Mouse (Mus musculus): Measurements from ENCODE around the gene Slc38a6.
A peak's percentile ranks its signal among the peaks of the same experiment; 100 is the strongest.

Slc38a6 gene

GRCm38 (mm10) chr12:73286287-73287092 lies at the start of gene Slc38a6, which contains the start of gene Trmt5:
TSS of gene Slc38a6 (plus strand) at chr12:73286779.
TSS of gene Trmt5 (minus strand) at chr12:73286710.
- DNase-seq (ENCODE audit: low spot score): peak; percentile 94

- no peak for DNase-seq (ENCODE audit: low spot score)
Observed at GRCm38 (mm10) chr12:73241960-73242359, 44.6 kb upstream of the Slc38a6 start.

GRCm38 (mm10) chr12:73245687-73246086 lies 40.9 kb upstream of the Slc38a6 start:
- no peak for DNase-seq (ENCODE audit: low spot score)

DNA sequence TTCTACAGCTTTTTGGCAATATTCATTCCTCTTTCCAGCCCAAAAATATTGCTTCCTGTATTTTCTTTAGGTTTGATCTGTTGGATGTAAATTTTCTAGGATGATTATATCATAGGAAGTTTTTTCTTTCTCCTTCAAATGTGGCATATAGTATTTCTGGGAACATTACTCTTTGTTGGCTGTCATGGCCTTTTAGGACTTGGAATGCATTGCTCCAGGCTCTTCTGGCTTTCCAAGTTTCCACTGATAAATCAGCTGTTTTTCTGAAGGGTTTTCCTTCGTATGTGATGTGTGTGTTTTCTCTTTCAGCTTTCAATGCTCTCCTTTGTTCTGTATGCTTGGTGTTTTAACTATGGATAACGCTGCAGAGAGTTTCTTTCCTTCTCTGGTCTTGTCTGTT lies 31.6 kb upstream of the Slc38a6 start:
- DNase-seq (ENCODE audit: low spot score): no peak

- no peak for DNase-seq (ENCODE audit: low spot score)
Observed at GRCm38 (mm10) chr12:73259269-73259668, 27.3 kb upstream of the Slc38a6 start.

DNA sequence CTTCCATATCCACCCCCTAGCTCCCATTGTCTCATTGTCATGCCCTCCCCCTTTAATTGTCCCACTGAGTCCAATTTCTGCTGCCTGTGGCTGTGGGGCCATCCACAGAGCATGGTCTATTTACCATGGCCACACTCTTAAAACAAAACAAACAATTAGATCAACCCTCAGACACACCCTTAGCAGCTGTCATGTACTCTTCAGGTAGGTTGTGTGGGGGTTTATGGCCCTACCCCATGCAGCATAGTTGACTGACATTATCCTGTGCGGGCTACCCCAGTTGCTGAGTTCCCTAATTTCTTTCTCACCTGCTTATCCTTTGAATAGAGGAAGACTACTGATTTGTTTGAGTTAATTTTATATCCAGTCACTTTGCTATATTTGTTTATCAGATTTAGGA lies 26.2 kb upstream of the Slc38a6 start:
- no peak for DNase-seq (ENCODE audit: low spot score)

- DNase-seq (ENCODE audit: low spot score): no peak
Observed at GRCm38 (mm10) chr12:73265381-73265978, 21.1 kb upstream of the Slc38a6 start.

DNA sequence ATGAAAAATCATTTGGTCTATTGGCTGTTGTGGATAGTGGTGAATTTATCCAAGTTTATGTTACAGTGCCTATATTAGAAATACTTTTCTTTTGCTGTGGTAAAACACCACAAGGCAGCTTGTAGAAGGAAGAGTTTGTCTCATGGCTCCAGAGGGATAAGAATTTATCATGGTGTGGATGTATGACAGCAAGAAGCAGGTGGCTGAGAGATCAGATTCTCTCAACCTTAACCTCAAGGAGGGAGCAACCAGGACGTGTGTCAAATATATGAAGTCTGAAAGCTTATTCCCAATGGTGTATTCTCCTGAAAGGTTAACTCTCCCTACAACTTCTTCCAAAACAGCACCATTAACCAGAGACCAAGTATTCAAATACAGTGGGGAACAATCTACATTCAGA lies 20.0 kb upstream of the Slc38a6 start:
- no peak for DNase-seq (ENCODE audit: low spot score)

- no peak for DNase-seq (ENCODE audit: low spot score)
Observed at GRCm38 (mm10) chr12:73268497-73268896, 18.1 kb upstream of the Slc38a6 start.

GRCm38 (mm10) chr12:73269531-73269930 lies 17.0 kb upstream of the Slc38a6 start:
- no peak for DNase-seq (ENCODE audit: low spot score)

GRCm38 (mm10) chr12:73269933-73270332 lies 16.6 kb upstream of the Slc38a6 start:
- no peak for DNase-seq (ENCODE audit: low spot score)

- DNase-seq (ENCODE audit: low spot score): no peak
Observed at GRCm38 (mm10) chr12:73274921-73275320, 11.7 kb upstream of the Slc38a6 start.

GRCm38 (mm10) chr12:73287609-73288008 lies 1.0 kb downstream of the Slc38a6 start:
- DNase-seq (ENCODE audit: low spot score): no peak

DNA sequence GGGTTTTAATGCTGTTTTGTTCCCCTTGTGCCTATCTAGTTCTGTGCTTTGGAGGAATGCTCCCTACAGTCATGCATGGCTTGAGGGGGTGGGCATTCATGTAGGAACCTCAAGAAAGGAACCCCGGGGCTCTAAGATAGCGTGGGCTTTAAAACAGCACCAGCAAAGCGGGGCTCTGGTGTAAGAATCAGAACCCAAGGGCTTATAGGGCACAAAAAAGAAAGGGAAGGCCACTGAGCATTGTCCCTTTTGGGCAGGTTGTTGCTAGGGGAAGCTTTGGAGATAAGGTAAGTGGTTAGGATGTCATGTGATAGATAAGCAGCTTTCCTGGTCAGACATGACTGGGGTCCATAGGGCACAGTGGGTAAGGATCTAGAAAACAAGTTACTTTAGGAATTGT lies 2.0 kb downstream of the Slc38a6 start:
- DNase-seq (ENCODE audit: low spot score): no peak

GRCm38 (mm10) chr12:73294884-73295283 lies 8.3 kb downstream of the Slc38a6 start:
- no peak for DNase-seq (ENCODE audit: low spot score)

DNA sequence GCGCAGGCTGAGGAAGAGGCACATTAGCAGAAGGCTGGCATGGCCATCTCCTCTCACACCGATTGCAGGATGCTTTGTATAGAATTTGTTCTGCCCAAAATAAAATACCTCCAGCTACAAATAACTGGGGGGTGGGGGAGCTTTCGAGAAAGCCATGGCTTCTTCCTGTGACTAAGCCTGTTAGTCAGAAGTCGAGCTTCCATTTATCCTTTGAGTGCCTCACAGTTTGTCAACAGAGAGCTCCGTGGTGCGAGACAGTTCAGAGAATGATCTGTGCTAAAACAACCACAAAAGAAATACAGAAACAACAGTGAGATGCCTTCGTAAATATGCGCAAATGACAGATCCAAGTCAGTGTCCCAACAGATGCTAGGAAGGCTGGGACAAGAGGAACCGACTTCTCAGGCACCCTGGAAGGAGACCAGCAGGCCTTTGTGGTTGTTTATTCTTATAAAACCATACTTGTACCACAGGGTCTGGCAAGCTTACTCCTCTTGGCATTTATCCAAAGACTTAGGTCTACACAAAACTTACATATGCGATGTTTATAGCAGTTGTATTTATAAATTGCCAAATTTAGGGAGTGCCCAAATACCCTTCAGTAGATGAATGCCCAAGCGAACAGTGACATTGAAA lies 9.0 kb downstream of the Slc38a6 start:
- no peak for DNase-seq (ENCODE audit: low spot score)

DNA sequence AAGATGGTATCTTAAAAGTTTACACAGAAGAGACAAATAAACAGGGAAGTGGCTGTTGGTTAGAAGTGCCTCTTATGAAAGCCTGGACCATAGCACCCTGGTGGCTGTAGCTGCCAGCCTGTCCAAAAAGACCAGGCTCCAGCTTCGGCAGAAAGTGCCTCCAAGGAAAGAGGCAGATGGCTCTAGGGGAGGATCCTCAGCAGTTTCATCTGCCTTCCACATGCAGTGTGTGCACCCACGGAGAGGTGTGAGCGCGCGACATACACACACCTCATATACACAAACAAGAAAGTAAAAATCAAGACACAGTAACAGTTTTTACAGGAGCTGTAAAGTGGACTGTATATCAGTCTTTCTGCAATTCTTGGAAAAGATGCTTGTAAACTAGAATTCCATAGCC lies 12.0 kb downstream of the Slc38a6 start:
- DNase-seq (ENCODE audit: low spot score): no peak

GRCm38 (mm10) chr12:73300531-73300930 lies 14.0 kb downstream of the Slc38a6 start:
- DNase-seq (ENCODE audit: low spot score): no peak

DNA sequence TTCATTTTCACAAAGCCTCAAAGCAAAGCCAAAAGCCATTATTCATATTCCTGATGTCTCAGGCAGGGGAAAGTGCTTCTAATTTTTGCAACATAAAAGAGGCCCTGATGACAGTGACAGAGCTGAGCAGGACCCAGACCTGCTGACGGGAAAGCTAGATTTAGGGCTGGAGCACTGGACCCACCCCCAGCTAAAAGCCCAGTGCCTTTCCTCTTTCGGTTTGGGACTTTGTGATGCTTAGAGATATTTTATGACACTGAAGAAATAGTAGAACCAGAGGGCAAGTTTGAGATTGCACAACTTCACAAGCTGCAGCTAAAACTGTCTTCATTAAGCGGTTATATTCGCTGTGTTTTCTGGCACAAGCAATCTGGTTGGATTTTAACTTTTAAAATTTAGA lies 18.1 kb downstream of the Slc38a6 start:
- no peak for DNase-seq (ENCODE audit: low spot score)

DNA sequence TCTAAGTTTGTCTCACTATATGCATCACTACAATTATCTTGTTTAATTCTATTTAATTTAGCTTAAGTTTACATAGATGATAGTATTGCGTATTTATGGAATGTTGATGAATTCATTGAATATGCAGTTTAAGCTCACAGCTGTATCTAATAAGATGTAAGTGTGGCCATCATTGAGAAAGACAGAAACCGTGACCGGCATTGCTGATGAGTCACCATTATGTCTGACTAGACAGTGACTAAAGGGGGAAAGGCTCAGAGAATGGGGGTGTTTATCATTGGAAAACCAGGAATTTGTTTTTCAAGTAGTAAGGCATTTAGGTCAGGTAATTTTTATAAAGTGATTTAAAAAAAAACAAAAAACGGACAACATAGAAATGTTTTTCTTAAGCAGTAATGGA lies 21.2 kb downstream of the Slc38a6 start:
- DNase-seq (ENCODE audit: low spot score): no peak

DNA sequence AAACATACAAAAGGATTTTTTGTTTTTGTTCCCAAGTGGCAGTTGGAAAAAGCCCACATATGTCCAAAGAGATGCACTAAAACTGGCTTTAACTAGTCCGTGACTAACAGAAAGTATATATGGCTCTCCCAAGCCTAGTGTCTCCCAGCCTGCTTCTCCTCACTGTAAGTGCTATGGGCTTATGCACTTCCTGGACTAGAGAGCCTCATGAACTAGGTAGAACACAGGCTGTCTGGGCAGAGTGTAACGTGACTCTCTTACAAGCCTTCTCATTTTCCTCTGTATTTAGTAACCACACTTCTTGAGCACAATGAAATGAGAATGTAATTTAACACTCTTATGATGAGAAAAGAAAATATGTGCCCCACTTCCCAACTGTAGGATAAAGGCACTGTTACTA lies 22.1 kb downstream of the Slc38a6 start:
- no peak for DNase-seq (ENCODE audit: low spot score)

GRCm38 (mm10) chr12:73317706-73318686 lies 31.4 kb downstream of the Slc38a6 start:
- no peak for DNase-seq (ENCODE audit: low spot score)
